Mouse (Mus musculus) liver, embryonic 16.5 days (tissue): ENCODE data around the gene Tmem200b. TPM values are rescaled to one million over a fixed set of nuclear protein-coding genes. Genes with fewer than 3 reads are reported as not detected.
A peak's percentile ranks its signal among the peaks of the same experiment; 100 is the strongest.

ENCODE experiments used
- ATAC-seq: fragments of 200-750 bp; cut with Nextera tagmentation; 2 replicates; pipeline ENCODE4 v1.8.0; 2017; ENCODE audit warnings: low read depth, mild to moderate bottlenecking, moderate number of reproducible peaks, moderate library complexity
- H3K27ac ChIP-seq: fragments of 300-500 bp; sonication (generic); 2 replicates; pipeline ENCODE4 v1.5.1; 2014; ENCODE audit warnings: mild to moderate bottlenecking, low read length
- H3K27me3 ChIP-seq: fragments of 300-500 bp; sonication (generic); 2 replicates; pipeline ENCODE4 v1.6.1; 2014; ENCODE audit warnings: low read depth, low read length, mixed read lengths; ENCODE audit not compliant: control insufficient read depth, insufficient read depth
- H3K36me3 ChIP-seq: fragments of 300-500 bp; sonication (generic); 2 replicates; pipeline ENCODE4 v1.6.1; 2014; ENCODE audit warnings: mild to moderate bottlenecking; ENCODE audit not compliant: control insufficient read depth, insufficient read depth
- H3K4me1 ChIP-seq: fragments of 300-500 bp; sonication (generic); 2 replicates; pipeline ENCODE4 v1.6.1; 2014; ENCODE audit warnings: low read depth, low read length, mixed read lengths; ENCODE audit not compliant: control insufficient read depth
- H3K4me2 ChIP-seq: fragments of 300-500 bp; sonication (generic); 2 replicates; pipeline ENCODE4 v1.6.1; 2014; ENCODE audit warnings: low read depth, low read length, mixed read lengths
- H3K4me3 ChIP-seq: fragments of 300-500 bp; sonication (generic); 2 replicates; pipeline ENCODE4 v1.5.1; 2014; ENCODE audit warnings: low read depth, mild to moderate bottlenecking, low read length
- H3K9ac ChIP-seq: fragments of 300-500 bp; sonication (generic); 2 replicates; pipeline ENCODE4 v1.6.1; 2014; ENCODE audit warnings: low read depth, low read length
- H3K9me3 ChIP-seq: fragments of 300-500 bp; sonication (generic); replicated peaks from 2 replicates; pipeline ENCODE4 v1.6.1; 2016; ENCODE audit warnings: low read length; ENCODE audit not compliant: control insufficient read depth
- WGBS: fragments of 180-500 bp; shearing (Covaris S2); extraction: QIAGEN DNeasy Blood & Tissue Kit; methylation state at CpG from one replicate; pipeline ENCODE4 v1.1.7; 2014; ENCODE audit not compliant: insufficient replicate concordance; 5-methylcytosine and 5-hydroxymethylcytosine counted together
- polyA plus RNA-seq: library from polyadenylated mRNA; unstranded; fragments of >200 nt; fragmentation: Nextera tagmentation; extraction: Ambion mirVana; gene quantifications from 2 replicates; pipeline ENCODE4 v1.2.1, GENCODE M21; 2015

Tmem200b gene
- polyA plus RNA-seq = not detected in 2 replicates

GRCm38 (mm10) chr4:131921461-131922346 lies at the start of gene Tmem200b:
Tmem200b (plus strand) TSS chr4:131921771.
- Histone ChIP-seq H3K36me3 (peaks cover 41% of the 10 kb centered on the region), H3K9ac (peak within 1 kb of the TSS; percentile 40), H3K4me3 (peak within 1 kb of the TSS; percentile 56), H3K27ac (no peak within 1 kb of the TSS; the same call in 1 of the 2 replicates), H3K27me3 (peaks cover 74% of the 10 kb centered on the region), H3K9me3 (no peaks in the 10 kb centered on the region), H3K4me1 (peaks cover 30% of the 10 kb centered on the region), H3K4me2 (peak within 1 kb of the TSS; percentile 66)
- ATAC-seq = peak; percentile 28
- WGBS = 2% methylated on average over 110 of the region's 130 CpGs

- ATAC-seq = no peak; the same call in 1 of the 2 replicates
- Histone ChIP-seq H3K27me3 (no peaks in the 10 kb centered on the region), H3K9me3 (no peaks in the 10 kb centered on the region), H3K4me2 (peak overlapping the region; percentile 85), H3K9ac (peak overlapping the region; percentile 72), H3K27ac (peak overlapping the region; percentile 84), H3K4me3 (peak overlapping the region; percentile 100), H3K36me3 (no peaks in the 10 kb centered on the region), H3K4me1 (peaks cover 38% of the 10 kb centered on the region)
- WGBS = 6% methylated on average over 11 of the region's 11 CpGs
Measured at GRCm38 (mm10) chr4:131872672-131873292, 48.8 kb upstream of the Tmem200b start.

- H3K27me3 ChIP-seq = no peaks in the 10 kb centered on the region
- peak within 1 kb of the TSS; percentile 85 for H3K4me2 ChIP-seq
- H3K9ac ChIP-seq = peak within 1 kb of the TSS; percentile 100
- peak; percentile 94 for ATAC-seq
- under 1% methylated on average over 90 of the region's 116 CpGs for WGBS
- H3K36me3 ChIP-seq = no peaks in the 10 kb centered on the region
- peaks cover 31% of the 10 kb centered on the region for H3K4me1 ChIP-seq
- H3K9me3 ChIP-seq = no peaks in the 10 kb centered on the region
- H3K4me3 ChIP-seq = peak within 1 kb of the TSS; percentile 100
- peak within 1 kb of the TSS; percentile 98 for H3K27ac ChIP-seq
Measured at GRCm38 (mm10) chr4:131873293-131874168, 48.0 kb upstream of the Tmem200b start, which contains the start of gene Srsf4. Srsf4 (plus strand) TSS chr4:131873617.

- H3K27me3 ChIP-seq = no peaks in the 10 kb centered on the region
- peaks cover 29% of the 10 kb centered on the region for H3K4me1 ChIP-seq
- WGBS = under 1% methylated on average over 20 of the region's 20 CpGs
- H3K4me2 ChIP-seq = peak overlapping the region; percentile 80
- H3K4me3 ChIP-seq = peak overlapping the region; percentile 100
- H3K27ac ChIP-seq = peak overlapping the region; percentile 98
- H3K9me3 ChIP-seq = no peaks in the 10 kb centered on the region
- peak; percentile 14 for ATAC-seq
- H3K9ac ChIP-seq = peak overlapping the region; percentile 100
- H3K36me3 ChIP-seq = no peaks in the 10 kb centered on the region
Measured at GRCm38 (mm10) chr4:131874169-131874536, 47.4 kb upstream of the Tmem200b start.

GRCm38 (mm10) chr4:131874567-131874966 lies 47.0 kb upstream of the Tmem200b start:
- H3K9ac ChIP-seq = peak overlapping the region; percentile 100
- no peaks in the 10 kb centered on the region for H3K9me3 ChIP-seq
- no peaks in the 10 kb centered on the region for H3K36me3 ChIP-seq
- 2% methylated on average over 11 of the region's 11 CpGs for WGBS
- H3K27me3 ChIP-seq = no peaks in the 10 kb centered on the region
- peak overlapping the region; percentile 80 for H3K4me2 ChIP-seq
- H3K4me1 ChIP-seq = peaks cover 29% of the 10 kb centered on the region
- H3K27ac ChIP-seq = peak overlapping the region; percentile 98
- ATAC-seq = no peak
- peak overlapping the region; percentile 100 for H3K4me3 ChIP-seq

- no peak overlapping the region for H3K27ac ChIP-seq
- WGBS = 23% methylated on average over 3 of the region's 3 CpGs
- H3K9ac ChIP-seq = peak overlapping the region; percentile 100
- peaks cover 34% of the 10 kb centered on the region for H3K4me1 ChIP-seq
- no peaks in the 10 kb centered on the region for H3K36me3 ChIP-seq
- no peaks in the 10 kb centered on the region for H3K9me3 ChIP-seq
- peak overlapping the region; percentile 80 for H3K4me2 ChIP-seq
- H3K4me3 ChIP-seq = peak overlapping the region; percentile 100
- no peak for ATAC-seq
- H3K27me3 ChIP-seq = no peaks in the 10 kb centered on the region
Measured at GRCm38 (mm10) chr4:131875242-131875641, 46.3 kb upstream of the Tmem200b start.

- Histone ChIP-seq H3K9me3 (no peaks in the 10 kb centered on the region), H3K4me2 (peak overlapping the region; percentile 17; the same call in 1 of the 2 replicates), H3K4me1 (peaks cover 36% of the 10 kb centered on the region), H3K4me3 (no peak overlapping the region), H3K27me3 (no peaks in the 10 kb centered on the region), H3K36me3 (no peaks in the 10 kb centered on the region), H3K27ac (no peak overlapping the region), H3K9ac (no peak overlapping the region)
- ATAC-seq = no peak
- 62% methylated on average over 2 of the region's 2 CpGs for WGBS
Measured at GRCm38 (mm10) chr4:131876836-131877235, 44.7 kb upstream of the Tmem200b start.

- H3K36me3 ChIP-seq = peaks cover 6% of the 10 kb centered on the region; the same call in 1 of the 2 replicates
- no peak overlapping the region for H3K4me3 ChIP-seq
- no peaks in the 10 kb centered on the region for H3K27me3 ChIP-seq
- no peak overlapping the region for H3K9ac ChIP-seq
- no peak for ATAC-seq
- peaks cover 30% of the 10 kb centered on the region for H3K4me1 ChIP-seq
- no peaks in the 10 kb centered on the region for H3K9me3 ChIP-seq
- no peak overlapping the region for H3K27ac ChIP-seq
- H3K4me2 ChIP-seq = no peak overlapping the region
- 60% methylated on average over 1 of the region's 1 CpGs for WGBS
Measured at GRCm38 (mm10) chr4:131879692-131880091, 41.9 kb upstream of the Tmem200b start.
